Mouse (Mus musculus) thymus, postnatal 10 days (tissue): Measurements from ENCODE around the gene Trap1a.
"Not testable (repeated sequence)": the region's sequence is repeated elsewhere in the genome, so short reads cannot be mapped to it uniquely, and the experiment has no call there.

Experiments used
- DNase-seq, 2 experiments: peaks; one replicate each; pipeline ENCODE4 v3.0.0; 2021; ENCODE audit warnings: low spot score in 2 of 2

Gene Trap1a

DNA sequence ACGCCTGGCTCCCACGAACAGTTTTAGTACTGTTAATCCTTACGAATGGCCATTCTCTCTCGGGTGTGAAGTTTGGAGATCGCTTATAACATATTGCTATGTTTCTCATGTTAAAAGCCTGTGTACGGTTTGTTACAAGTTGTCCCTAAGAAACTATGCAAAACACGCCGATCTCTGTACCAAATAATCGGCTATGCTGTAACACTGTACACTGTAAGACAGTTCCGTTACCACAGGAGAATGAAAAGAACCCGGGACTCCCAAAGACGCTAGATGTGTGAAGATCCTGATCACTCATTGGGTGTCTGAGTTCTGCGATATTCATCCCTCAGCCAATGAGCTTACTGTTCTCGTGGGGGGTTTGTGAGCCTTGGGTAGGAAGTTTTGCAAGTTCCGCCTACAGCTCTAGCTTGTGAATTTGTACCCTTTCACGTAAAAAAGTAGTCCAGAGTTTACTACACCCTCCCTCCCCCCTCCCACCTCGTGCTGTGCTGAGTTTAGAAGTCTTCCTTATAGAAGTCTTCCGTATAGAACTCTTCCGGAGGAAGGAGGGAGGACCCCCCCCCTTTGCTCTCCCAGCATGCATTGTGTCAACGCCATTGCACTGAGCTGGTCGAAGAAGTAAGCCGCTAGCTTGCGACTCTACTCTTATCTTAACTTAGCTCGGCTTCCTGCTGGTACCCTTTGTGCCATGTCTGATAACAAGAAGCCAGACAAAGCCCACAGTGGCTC is at the start of gene Trap1a:
TSS of gene Trap1a (plus strand) at position 421 of the 732 bp plus-strand sequence.
- no peak for DNase-seq

DNA sequence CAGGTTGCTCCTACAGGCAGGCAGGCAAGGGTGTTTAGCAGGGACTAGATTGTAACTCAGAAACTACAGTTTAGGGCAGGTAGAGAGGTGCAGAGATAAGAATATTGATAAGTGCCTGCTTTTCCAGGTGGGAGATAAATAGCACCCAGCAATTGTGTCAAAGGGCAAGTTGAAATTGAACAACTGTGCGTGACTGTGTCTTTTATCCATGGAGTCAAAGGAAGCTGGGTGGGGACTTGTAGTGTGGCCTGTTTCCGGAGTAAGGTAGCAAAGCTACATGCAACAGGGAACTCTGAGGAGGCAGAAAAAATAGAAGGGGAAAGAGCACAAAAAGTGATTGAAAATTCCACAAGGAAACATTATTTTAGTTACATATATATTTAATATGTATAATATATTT is 40.4 kb upstream of the Trap1a start:
- no peak for DNase-seq

DNA sequence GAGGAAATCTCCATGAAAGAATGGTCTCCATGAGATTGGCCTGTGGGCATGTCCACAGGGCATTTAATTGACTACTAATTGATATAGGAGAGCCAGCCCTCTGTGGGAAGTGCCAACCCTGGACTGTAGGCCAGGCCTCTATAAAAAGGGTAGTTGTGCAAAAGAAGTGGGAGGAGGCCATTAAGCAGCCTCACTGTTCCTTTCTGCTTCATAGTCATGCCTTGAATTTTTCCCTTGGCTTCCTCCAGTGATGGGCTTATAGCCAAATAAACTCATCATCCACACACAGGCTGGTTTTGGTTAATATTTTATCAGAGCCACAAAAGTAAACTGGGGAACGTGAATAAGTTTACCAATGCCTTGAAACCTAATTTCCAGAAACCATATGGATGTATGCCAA is 38.2 kb upstream of the Trap1a start:
- DNase-seq: no peak

DNA sequence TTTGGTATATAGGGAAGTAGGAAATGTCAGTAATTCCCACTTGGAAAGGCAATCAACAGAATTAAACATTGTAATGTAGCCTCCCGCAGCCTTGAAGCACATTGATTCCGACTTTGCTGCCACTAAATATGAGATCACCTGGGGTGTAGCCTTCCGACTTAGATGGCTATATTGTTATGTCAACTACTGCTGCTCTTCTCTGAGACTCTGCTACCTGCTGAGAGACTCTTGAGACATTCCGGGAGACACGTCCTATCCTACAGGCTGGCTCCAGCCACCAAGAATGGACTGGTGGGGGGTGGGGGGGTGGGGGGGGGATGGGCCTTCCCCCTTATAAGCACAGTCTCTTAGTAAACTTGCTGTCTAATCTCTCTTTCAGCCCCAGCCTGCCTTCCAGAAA is 16.1 kb upstream of the Trap1a start:
- not testable (repeated sequence) for DNase-seq

DNA sequence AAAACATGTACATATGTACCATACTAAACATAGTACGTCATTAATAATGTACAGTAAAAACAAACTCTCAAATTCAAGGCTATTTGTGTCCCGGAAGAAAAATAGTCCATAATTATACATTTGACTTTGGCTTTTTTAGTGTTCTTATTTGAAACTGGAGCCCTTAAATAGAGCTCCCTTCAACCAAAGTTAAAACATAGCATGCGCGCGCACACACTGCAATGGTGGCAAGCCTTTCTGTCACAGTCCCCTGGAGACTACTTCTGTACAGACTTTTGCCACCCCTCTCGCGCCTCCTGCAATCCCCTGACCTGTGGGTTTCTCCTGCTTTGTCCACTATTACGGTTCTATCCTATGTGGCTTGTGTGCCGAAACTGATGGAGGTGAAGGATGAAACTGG is 900 bp upstream of the Trap1a start:
- no peak for DNase-seq

DNA sequence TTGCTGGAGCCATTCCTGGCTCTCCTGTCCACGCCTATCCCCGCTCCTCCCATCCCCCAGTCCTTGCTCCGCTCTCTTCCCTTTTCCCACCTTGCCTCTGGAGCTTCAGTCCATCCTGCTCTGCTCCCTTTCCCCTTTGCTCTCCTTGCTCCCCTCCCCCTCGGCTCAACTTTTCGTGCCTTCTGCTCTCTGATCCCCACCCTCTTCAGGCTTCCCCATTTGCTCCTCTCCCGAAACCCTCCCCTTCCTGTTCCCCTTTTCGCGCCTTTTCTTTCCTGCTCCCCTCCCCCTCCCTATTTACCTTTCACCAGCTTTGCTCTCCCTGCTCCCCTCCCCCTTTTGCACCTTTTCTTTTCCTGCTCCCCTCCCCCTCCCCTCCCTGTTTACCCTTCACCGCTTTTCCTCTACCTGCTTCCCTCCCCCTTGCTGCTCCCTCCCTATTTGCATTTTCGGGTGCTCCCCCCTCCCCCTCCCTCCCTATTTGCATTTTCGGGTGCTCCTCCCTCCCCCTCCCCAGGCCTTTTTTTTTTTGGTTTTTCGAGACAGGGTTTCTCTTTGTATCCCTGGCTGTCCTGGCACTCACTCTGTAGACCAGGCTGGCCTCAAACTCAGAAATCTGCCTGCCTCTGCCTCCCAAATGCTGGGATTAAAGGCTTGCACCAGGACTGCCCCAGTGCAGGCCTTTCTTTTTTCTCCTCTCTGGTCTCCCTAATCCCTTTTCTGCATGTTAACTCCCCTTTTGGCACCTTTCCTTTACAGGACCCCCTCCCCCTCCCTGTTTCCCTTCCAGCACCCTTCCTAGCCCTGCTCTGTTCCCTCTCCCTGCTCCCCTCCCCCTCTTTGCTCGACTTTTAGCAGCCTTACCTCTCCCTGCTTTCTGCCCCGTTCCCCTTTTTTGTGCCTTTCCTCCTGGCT is 1.3 kb downstream of the Trap1a start:
- no peak for DNase-seq

DNA sequence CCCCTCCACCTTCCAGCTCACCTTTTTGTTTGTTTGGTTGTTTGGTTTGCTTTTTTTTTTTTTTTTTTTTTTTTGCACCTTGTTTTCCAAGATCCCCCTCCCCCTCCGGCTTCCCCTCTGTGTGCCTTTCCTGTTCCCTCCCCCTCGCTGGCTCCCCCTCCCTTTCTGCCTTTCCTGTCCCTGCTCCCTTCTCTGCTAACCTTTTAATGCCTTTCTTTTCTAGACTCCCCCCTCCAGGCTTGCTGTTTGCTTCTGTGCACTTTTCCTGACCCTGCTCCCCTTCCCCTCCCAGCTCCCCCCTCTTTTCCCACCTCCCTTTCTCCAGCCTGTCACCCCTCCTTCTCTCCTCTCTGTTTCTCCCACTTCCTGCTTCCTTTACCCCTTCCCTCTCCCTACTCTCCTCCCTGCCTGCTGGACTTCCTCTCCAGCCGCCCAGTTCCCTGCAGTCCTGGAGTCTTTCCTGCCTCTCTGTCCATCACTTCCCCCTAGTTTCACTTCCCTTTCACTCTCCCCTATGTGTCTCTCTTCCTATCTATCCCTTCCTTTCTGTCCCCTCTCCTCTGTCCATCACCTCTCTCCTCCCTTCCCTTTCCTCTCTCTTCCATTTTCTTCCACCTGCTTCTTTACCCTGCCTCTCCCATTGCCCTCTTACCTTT is 2.1 kb downstream of the Trap1a start:
- DNase-seq: no peak

DNA sequence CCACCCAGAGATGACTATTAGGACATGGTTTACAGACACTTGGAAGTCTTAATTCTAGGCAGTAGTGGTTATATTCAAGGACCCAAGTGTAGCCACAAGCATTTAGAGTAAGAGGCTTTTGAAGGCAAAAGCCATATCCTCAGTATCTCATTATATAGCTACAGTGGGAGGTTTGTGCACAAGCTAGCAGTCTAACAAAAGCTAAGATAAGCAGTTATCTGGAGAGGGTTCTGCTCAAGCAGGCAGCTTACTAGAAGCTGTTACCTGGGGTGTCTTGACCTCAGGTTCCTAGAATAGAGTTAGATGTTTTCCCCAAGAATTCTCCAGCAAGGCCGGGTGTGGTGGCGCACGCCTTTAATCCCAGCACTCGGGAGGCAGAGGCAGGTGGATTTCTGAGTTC is 6.1 kb downstream of the Trap1a start:
- DNase-seq: no peak

DNA sequence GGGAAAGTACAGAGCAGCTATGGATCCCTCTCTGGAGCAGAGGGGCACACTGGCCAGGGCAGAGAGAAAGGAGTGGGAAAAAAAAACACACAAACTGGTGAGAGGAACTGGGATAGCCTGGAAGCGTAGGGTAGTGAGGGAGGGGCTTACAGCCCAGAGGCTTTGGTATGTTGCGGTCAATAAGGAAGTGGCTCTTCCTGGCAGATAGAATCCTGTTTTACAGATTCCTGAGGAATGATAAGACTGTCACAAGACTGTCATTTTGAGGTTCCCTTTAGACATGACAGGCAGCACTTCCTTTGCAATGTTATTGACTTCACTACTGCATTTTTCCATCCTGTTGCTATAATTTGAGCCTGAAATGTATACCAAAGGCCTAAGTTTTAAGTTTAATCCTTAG is 7.7 kb downstream of the Trap1a start:
- DNase-seq: no peak

DNA sequence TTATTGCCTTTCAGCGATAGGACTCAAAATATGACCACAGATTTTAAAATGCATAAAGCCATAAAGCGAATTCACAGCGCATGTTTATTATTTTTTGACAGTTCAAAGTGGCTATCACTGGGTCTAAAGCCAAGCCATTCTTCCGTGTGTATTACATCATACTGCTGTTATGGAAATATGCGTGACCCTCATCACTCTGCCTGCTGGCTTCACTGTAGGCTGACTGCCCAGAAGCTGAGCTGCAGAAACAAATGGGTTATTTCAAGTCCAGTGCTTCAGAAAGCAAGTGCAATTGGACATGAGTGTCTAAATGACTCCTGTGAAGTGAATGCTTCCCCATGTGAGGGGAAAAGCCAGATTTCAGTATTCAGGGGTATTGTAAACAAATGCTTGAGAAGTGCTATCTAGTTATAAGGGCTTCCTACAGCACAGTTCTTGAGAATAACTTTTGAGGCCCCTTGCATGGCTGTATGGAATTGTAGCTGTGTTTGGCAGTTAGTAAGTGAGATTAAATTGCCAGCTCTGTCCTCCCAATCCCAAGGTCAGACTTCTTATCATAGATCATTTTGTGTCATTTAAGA is 18.8 kb downstream of the Trap1a start:
- no peak for DNase-seq

DNA sequence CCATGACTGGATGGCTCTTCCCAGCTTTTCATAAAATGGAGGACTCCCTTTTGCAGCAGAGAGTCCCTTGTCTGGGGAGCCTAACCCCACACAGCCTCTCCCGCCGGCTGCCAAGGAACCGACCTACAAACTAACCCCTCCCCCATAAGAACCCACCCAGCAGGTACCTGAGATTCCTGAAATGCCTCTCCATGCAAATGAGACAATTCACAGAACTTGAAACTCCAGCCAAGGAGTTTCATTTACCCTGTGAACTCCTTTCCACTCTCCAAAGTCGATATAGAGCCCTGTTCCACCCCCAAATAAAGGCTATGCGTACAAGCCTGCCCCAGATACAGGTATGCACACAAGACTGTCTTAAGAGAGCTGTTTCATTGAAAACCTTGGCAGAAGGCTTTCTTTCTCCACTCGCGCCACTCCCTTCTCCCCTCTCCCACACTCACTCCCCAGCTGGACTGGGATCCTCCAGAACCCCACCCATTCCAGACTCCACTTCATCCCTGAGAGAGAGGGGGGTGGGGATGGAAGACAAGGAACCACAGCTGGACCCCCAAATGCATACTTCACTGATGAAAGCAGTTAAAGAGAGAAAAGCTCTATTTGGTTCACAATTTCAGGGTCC is 24.3 kb downstream of the Trap1a start:
- no peak for DNase-seq

DNA sequence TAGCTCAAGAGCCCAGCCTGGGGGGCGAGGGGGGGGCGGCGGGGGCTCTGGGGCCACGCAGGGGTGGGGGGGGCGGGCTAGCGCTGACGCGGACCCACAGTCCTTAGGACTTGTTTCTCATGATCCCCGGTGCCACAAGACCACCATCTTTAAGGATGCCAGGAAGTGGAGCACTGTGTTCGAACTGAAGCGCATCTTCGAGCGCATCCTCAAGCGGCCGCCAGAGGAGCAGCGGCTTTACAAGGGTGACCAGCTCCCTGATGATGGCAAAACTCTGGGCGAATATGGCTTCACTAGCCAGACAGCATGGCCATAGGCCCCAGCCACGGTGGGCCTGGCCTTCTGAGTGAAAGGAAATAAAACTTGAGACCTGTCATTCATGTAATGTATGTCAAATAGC is 24.9 kb downstream of the Trap1a start:
- DNase-seq: no peak

DNA sequence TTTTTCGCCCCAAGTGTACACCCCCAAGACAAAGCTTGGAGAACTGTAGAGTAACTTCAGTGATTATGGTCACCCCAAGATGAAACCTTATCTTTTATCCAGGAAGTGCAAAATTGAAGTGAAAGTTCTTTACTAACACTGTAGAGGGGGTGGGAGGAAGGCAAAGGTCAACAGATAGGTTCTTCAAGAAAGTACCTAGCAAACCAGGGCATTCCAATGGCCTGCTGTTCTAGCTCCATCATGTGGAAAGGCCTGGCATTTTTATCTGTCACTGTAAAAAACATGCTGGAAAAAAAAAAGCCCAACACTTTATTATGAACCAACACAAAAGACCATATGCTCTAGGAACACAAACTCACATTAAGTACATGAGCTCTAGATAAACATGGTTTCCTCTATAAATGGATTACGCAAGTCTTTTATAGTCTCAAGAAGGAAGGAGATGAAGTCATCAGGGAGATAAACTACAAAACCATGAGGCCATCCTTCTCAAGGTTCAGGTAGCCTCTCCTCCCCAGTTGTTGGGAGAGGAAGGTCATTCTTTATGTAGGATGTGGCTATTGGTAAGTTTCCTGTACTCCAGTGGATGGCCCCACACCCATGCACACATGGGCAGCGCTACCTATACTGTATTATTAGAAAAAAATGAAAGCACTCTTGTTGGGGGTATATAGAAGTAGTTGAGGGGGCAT is 33.5 kb downstream of the Trap1a start:
- no peak for DNase-seq

DNA sequence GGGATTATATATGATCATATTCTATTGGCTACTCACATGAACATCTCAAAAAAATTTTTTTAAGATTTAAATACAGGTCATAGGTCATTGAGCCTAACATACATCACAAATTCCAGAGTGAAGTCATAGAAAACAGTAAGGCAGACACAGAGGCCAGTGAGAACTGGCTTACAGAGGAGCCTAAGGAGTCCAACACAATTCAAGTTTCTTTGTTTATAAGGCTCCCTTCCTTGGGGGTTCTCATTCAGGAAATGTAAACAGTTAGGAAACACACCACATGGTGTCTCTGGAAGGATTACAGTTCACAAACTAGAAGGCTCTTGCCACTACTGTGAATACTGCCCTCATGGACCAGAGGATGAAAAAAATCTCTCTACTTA is 34.0 kb downstream of the Trap1a start:
- DNase-seq: no peak

DNA sequence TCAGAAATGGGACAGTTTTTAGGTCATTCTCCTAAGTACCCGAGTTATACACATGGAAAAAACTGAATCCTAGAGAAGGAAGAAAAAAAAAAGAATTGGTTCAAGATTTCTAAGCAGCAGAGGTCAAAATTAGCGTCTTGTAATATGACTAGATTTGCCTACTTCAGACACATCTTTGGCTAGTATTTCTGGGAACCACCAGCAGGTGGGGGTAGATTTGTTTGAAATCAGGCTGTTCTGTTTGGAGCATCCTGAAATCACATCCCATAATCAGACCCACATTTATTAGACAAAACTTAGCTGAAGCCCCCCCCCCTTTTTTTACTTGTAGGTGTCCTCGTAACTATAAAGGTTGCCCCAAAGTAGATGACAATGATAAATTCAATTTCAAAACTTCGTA is 35.6 kb downstream of the Trap1a start:
- DNase-seq: no peak

DNA sequence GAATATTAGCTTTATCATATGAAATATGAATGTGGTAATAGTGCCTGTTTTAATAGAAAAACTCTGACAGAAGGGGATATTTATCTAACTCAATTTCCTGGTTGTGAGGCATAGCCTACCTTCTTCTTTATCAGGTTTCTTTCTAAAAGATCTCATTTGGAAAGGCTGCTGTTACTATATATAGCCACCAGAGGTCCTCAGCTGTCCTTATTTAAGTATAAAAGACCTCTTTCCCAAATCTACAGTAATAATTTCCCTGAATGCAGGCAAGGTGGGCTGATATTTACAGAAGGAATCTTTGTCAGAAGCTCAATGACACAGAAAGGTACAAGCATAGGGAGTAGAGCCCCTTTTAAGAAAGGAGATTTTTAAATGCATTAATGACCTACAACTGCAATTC is 39.2 kb downstream of the Trap1a start:
- DNase-seq: no peak
